Mouse (Mus musculus) MN1 (cell line): ENCODE measurements around the gene Ttc5.
"Not testable (repeated sequence)": the region's sequence is repeated elsewhere in the genome, so short reads cannot be mapped to it uniquely, and the experiment has no call there.

Experiments
- DNase-seq: peaks from one replicate; pipeline ENCODE4 v3.0.0-alpha.2; 2016; ENCODE audit warnings: low spot score

The Ttc5 gene

DNA sequence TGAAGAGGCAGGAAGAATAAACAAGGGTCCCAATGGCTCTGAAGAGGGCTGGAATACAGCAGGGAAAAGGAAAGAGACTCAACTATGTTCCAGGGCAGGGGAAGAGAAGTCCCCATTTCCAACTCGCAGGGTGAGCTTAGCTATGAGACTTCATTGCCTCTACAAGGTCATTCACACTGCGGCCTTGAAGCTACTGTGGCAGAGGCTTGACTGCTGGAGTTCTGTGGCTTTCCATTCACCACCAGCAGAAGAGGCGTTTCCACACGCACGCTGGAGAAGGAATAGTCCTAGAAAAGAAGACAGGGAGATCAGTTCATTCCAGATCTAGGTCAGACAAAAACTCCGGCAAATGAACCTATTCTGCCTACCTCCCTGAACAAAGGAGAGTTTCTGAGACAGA is 19.6 kb downstream of the Ttc5 start:
- DNase-seq, result no peak

DNA sequence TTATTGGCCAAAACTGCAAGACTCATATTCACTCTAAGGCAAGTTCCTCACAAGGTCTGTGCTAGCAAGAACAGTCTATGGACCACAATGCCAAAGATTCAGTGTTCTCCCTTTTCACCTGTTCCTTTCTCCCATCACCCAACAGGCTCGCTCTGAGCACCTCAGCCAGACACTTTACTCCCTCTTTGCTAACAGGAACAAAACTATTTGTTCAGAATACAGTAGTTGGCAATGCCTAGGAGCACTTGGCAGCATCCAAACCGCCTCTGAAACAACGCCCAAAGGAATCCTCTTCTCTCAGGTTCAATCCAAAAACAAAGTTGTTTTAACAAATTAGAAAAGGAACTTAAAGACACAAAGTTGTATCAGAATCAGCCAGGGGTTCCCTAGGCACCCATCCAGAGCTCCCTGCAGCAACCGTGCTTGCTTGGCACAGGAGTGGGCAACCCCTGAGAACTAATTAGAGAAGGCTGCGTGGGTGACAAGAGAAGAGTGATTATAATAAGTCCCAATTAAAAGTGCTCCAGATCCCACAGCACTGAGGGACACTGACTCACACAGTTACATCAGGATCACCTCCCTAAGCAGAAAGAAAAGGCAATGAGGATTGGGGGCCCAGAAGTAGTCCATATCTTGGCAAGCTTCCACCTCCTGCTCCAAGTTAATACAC is 26.8 kb downstream of the Ttc5 start:
- no peak for DNase-seq

DNA sequence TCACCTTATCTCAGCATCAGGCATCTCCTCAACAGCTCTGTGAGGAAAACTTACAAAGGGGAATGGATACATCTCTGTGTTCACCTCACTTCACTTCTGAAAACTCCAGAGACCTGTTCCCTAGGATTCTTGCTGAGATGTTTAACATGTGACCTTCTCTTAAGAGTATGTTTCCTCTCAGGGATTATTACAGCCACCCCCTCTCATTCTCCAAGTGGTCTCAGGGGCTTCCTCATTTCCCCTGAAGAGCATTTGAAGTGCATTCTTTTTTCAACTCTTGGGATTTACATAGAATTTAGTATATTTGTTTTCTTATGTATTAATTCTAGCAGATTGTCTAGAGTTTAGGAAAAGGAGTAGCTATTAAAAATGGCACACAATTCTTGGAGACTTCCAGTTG is 40.3 kb downstream of the Ttc5 start, which contains the start of gene Olfr749:
Gene Olfr749 (minus strand): TSS at position 101 of the 400 bp plus-strand sequence.
- no peak for DNase-seq

DNA sequence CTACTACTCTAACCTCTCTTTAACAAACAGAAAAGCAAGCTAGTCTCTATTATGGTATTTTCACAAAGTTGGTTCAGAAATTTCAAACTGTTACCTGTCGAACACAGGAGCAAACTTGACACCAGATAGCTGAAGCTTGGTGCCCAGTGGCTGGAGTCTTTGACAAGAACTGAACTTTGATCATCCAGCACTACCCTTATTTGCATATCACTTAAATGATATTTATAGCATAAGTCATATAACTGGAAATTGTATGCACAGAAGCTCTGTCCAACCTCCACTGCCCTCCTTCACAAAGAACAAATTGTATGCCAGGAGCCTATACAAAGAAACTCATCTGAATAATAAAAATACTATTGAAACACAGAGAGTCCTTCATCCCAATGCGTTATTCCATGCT is 43.7 kb downstream of the Ttc5 start:
- DNase-seq, result no peak

DNA sequence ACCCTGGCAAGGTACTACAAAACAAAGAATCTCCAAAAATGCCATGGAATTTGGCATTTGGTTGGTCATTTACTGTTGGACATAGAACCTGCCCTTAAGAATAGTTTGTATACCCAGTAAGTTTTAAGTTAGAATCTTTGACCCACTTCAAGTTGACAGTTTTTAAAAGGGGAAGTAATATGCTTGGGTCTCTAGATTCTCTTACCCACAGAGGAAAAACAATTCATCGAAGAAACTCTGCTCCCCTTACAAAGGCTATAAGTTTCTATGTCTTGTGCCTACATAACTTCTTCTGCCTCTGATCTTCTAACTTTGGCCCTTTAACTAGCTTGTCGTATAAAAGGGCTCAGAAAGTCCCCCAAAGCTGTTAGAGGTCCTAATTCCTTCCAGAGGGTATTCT is 45.0 kb downstream of the Ttc5 start:
- no peak for DNase-seq

DNA sequence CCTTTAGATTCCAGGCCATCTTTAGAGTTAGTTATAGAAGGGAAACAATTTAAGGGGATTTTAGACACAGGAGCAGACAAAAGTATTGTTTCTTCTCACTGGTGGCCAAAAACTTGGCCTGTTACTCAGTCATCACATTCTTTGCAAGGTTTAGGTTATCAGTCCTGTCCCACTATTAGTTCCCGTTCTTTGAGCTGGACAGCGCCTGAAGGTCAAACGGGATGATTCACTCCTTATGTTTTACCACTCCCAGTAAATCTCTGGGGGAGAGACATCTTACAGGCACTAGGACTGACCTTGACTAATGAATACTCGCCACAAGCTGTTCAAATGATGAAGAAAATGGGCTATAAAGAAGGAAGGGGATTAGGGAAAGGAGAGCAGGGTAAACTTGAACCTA is 62.9 kb downstream of the Ttc5 start:
- DNase-seq, result not testable (repeated sequence)

DNA sequence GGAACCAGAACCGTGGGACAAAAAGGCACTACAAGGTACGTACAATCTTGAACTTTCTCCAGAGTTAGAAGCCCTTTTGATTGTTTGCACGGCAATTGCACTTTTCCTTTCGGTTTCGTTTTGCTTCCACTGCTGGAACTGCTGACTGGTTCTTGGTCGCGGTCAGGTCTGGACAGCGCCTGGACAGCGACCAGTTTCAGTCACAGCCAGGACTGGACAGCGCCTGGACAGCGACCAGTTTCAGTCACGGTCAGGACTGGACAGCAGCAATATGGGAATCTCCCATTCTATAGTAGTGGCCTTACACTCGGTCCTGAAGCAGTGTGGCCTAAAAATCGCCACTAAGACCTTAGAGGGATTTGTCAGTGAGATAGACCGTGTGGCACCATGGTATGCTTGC is 65.4 kb downstream of the Ttc5 start:
- peak; percentile 35 for DNase-seq
